Mouse (Mus musculus): ENCODE data around the gene Pms2.

DNA sequence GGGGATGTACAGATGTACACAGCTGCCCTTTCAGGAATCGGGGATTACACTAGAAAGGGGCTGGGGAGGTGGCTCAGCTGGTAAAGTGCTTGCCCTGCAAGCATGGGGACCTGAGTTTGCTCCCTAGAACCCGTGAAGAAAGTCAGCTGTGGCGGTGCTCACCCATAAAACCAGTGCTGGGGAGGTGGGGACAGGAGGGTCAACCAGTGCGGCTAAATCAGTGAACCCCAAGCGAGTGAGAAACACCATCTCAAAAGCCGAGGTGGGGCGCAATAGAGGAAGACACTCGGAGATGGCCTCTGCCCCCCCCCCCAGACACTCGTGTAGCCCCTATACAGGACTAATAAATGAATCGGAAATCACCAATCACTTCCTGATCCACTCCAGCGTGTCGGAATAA lies 56.9 kb downstream of the Pms2 start:
- TF ChIP-seq CTCF (conservative IDR thresholded peaks at IDR 0.05; ENCODE audit: low read length) (no peak), NANOG (IDR thresholded peaks at IDR 0.05; ENCODE audit: borderline replicate concordance, low read length) (no peak)
